Comparison of ENCODE assay signal across 12 mouse cellular contexts in genomic region chr9:7221024-7221423, GRCm38 (mm10). TPM values are rescaled to one million over a fixed set of nuclear protein-coding genes. Genes with fewer than 3 reads are reported as not detected.
DNase-seq lines count a peak whose midpoint lies in the region; ATAC-seq and TF ChIP-seq lines count a peak whose summit lies in the region.
"Had no signal": no experiment of that assay in that cellular context is flagged by ENCODE, and none has a peak within 500 bp of the region (broad histone marks: within the 10 kb centered on the region; RNA-seq: fewer than 3 reads in every experiment).

No protein-coding gene starts in this region.

- no peaks in the 10 kb centered on the region for H3K27me3 ChIP-seq in liver, adult 2 months (ENCODE audit: control insufficient read depth, insufficient read depth, low read length)
- H3K27me3 ChIP-seq: forebrain, embryonic 12.5 days had no signal

- no peak overlapping the region for H3K27ac ChIP-seq in liver, adult 2 months (replicated peaks; ENCODE audit: insufficient read depth, low read depth, low read length)
- H3K27ac ChIP-seq in bone marrow, adult 2 months (ENCODE audit: control insufficient read depth, insufficient read depth, low read depth, low read length, poor library complexity): no peak overlapping the region
- H3K27ac ChIP-seq: forebrain, embryonic 12.5 days; heart, embryonic 10.5 days had no signal

- no peak overlapping the region for H3K4me3 ChIP-seq in liver, adult 2 months (ENCODE audit: insufficient read depth, low read depth, low read length)
- no peak overlapping the region for H3K4me3 ChIP-seq in bone marrow, adult 2 months (replicated peaks; ENCODE audit: control insufficient read depth, low read depth, low read length)
- H3K4me3 ChIP-seq: forebrain, embryonic 12.5 days; heart, embryonic 10.5 days had no signal

- DNase-seq in liver, adult 2 months (ENCODE audit: extremely low read depth, low read depth, low spot score): no peak
- DNase-seq in liver: no peak
- peak; percentile 41 for DNase-seq in CD4-positive, CD25-positive, alpha-beta regulatory T cell, adult 2 months (ENCODE audit: low read depth, low spot score)
- no peak for DNase-seq in MN1 (ENCODE audit: low spot score)
- DNase-seq in right cerebral cortex, adult 18-20 months: no peak
- DNase-seq: embryo, embryonic 11 days had no signal

- no peak for TF ChIP-seq POLR2A in liver, adult 2 months (IDR thresholded peaks at IDR 0.05; ENCODE audit: extremely low read depth, insufficient read depth, low read length)
- TF ChIP-seq POLR2A in bone marrow, adult 2 months (IDR thresholded peaks at IDR 0.05; ENCODE audit: borderline replicate concordance, control insufficient read depth, low read depth, low read length): no peak

- H3K36me3 ChIP-seq in liver, adult 2 months (ENCODE audit: control insufficient read depth, insufficient read depth, low read length): peaks cover 13% of the 10 kb centered on the region
- H3K36me3 ChIP-seq: heart, embryonic 10.5 days had no signal

- H3K4me1 ChIP-seq in liver, adult 2 months (ENCODE audit: control insufficient read depth, insufficient read depth, low read length): no peaks in the 10 kb centered on the region
- no peaks in the 10 kb centered on the region; the same call in 1 of the 2 replicates for H3K4me1 ChIP-seq in bone marrow, adult 2 months (ENCODE audit: control insufficient read depth, insufficient read depth, low read length)
- H3K4me1 ChIP-seq: forebrain, embryonic 12.5 days; heart, embryonic 10.5 days had no signal

- WGBS in liver, adult 2 months: 88% methylated on average over 5 of the region's 5 CpGs
- WGBS in bone marrow, adult 2 months: 63% methylated on average over 5 of the region's 5 CpGs

- TF ChIP-seq CTCF in liver, adult 2 months (IDR thresholded peaks at IDR 0.05; ENCODE audit: low read depth, low read length): 0 out of 2 replicates have a peak, but pooled peaks have one; percentile 25
- peak; percentile 59 for TF ChIP-seq CTCF in bone marrow, adult 2 months (IDR thresholded peaks at IDR 0.05; ENCODE audit: control insufficient read depth, insufficient read depth, low read length)

- no peak overlapping the region for H3K9ac ChIP-seq in liver, adult 2 months (ENCODE audit: low read depth, low read length)
- H3K9ac ChIP-seq: forebrain, embryonic 12.5 days had no signal

- no peaks in the 10 kb centered on the region for H3K79me2 ChIP-seq in liver, adult 2 months (ENCODE audit: control insufficient read depth, insufficient read depth, low read length)

- peak; percentile 69 for ATAC-seq in megakaryocyte progenitor cell, adult 5-6 weeks (replicated peaks; ENCODE audit: poor library complexity)
- ATAC-seq: intestine, embryonic 16.5 days had no signal

RNA-seq across cellular contexts. Expression of gene Dcun1d5, which starts 36.7 kb away (rescaled TPM):
- total RNA-seq in liver, adult 2 months (2014; rRNA removed): 27.0 and 33.5 TPM in 2 replicates
- 8.8 and 11.5 TPM in 2 replicates for polyA plus RNA-seq in liver, adult 2 months (2012; rRNA removed)
- polyA plus RNA-seq in bone marrow, adult 2 months (2011; ENCODE audit: insufficient read depth, insufficient read length, low replicate concordance, missing spikeins): 29.5 and 50.8 TPM in 2 replicates
- total RNA-seq in megakaryocyte progenitor cell, adult 5-6 weeks (2015): 102 and 118 TPM in 2 replicates
- total RNA-seq in megakaryocyte progenitor cell, adult 5-6 weeks (2017): 91.2 and 94.3 TPM in 2 replicates

RNA-seq across cellular contexts. Expression of gene Dync2h1, which starts 36.8 kb away (rescaled TPM):
- 3.6 and 4.2 TPM in 2 replicates for total RNA-seq in liver, adult 2 months (2014; rRNA removed)
- 0.14 and 0.18 TPM in 2 replicates for polyA plus RNA-seq in liver, adult 2 months (2012; rRNA removed)
- polyA plus RNA-seq in bone marrow, adult 2 months (2011; ENCODE audit: insufficient read depth, insufficient read length, low replicate concordance, missing spikeins): 0.54 and 1.5 TPM in 2 replicates
- 4.8 and 5.8 TPM in 2 replicates for total RNA-seq in megakaryocyte progenitor cell, adult 5-6 weeks (2015)
- total RNA-seq in megakaryocyte progenitor cell, adult 5-6 weeks (2017): 3.5 and 7.4 TPM in 2 replicates

RNA-seq across cellular contexts. Expression of gene Mmp13, which starts 51.3 kb away (rescaled TPM):
- total RNA-seq in liver, adult 2 months (2014; rRNA removed): 0.27 and 0.28 TPM in 2 replicates
- polyA plus RNA-seq in liver, adult 2 months (2012; rRNA removed): 0.02 and 0.06 TPM in 2 replicates
- 4.3 and 9.0 TPM in 2 replicates for polyA plus RNA-seq in bone marrow, adult 2 months (2011; ENCODE audit: insufficient read depth, insufficient read length, low replicate concordance, missing spikeins)
- not detected in 2 replicates for total RNA-seq in megakaryocyte progenitor cell, adult 5-6 weeks (2015)
- not detected in 2 replicates for total RNA-seq in megakaryocyte progenitor cell, adult 5-6 weeks (2017)
- total RNA-seq: left cerebral cortex, postnatal 25 days had no signal
- polyA plus RNA-seq: forebrain, embryonic 12.5 days; heart, embryonic 10.5 days had no signal
